Mouse (Mus musculus) stomach, postnatal 0 days (tissue): ENCODE results near the gene Borcs6. TPM values are rescaled to one million over a fixed set of nuclear protein-coding genes. Genes with fewer than 3 reads are reported as not detected.

Source experiments
- ATAC-seq: fragments of 200-750 bp; cut with Nextera tagmentation; 2 replicates; pipeline ENCODE4 v1.8.0; 2017; ENCODE audit not compliant: low FRiP score, low TSS enrichment
- DNase-seq: peaks from one replicate; pipeline ENCODE4 v3.0.0-alpha.2; 2016; ENCODE audit warnings: low spot score
- H3K27ac ChIP-seq: fragments of 300-500 bp; sonication (generic); replicated peaks from 2 replicates; pipeline ENCODE4 v1.5.1; 2014; ENCODE audit warnings: mild to moderate bottlenecking, control low read depth
- H3K27me3 ChIP-seq: fragments of 300-500 bp; sonication (generic); 2 replicates; pipeline ENCODE4 v1.6.1; 2014; ENCODE audit warnings: low read length; ENCODE audit not compliant: control insufficient read depth, insufficient read depth
- H3K36me3 ChIP-seq: fragments of 300-500 bp; sonication (generic); 2 replicates; pipeline ENCODE4 v1.6.1; 2014; ENCODE audit warnings: low read length, mixed read lengths; ENCODE audit not compliant: control insufficient read depth, insufficient read depth
- H3K4me1 ChIP-seq: fragments of 300-500 bp; sonication (generic); replicated peaks from 2 replicates; pipeline ENCODE4 v1.6.1; 2014; ENCODE audit warnings: antibody characterized with exemption; ENCODE audit not compliant: control insufficient read depth, insufficient read depth
- H3K4me2 ChIP-seq: fragments of 300-500 bp; sonication (generic); replicated peaks from 2 replicates; pipeline ENCODE4 v1.6.1; 2014; ENCODE audit warnings: low read depth, mild to moderate bottlenecking, control low read depth, moderate library complexity
- H3K4me3 ChIP-seq: fragments of 300-500 bp; sonication (generic); 2 replicates; pipeline ENCODE4 v1.5.1; 2014; ENCODE audit warnings: low read depth, low read length, control low read depth
- H3K9ac ChIP-seq: fragments of 300-500 bp; sonication (generic); 2 replicates; pipeline ENCODE4 v1.6.1; 2014; ENCODE audit warnings: mild to moderate bottlenecking, low read length, control low read depth, mixed read lengths
- H3K9me3 ChIP-seq: fragments of 300-500 bp; sonication (generic); 2 replicates; pipeline ENCODE4 v1.6.1; 2016; ENCODE audit warnings: low read length; ENCODE audit not compliant: control insufficient read depth
- CTCF ChIP-seq: IDR thresholded peaks from 2 replicates; pipeline ENCODE4 v1.5.1; 2016; ENCODE audit warnings: antibody characterized with exemption, low read depth, mild to moderate bottlenecking, moderate library complexity
- EP300 ChIP-seq: optimal IDR thresholded peaks from 2 replicates; pipeline ENCODE3; 2016; ENCODE audit warnings: antibody characterized with exemption
- WGBS: fragments of 180-500 bp; shearing (Covaris S2); extraction: QIAGEN DNeasy Blood & Tissue Kit; methylation state at CpG from one replicate; pipeline ENCODE4 v1.1.7; 2014; 5-methylcytosine and 5-hydroxymethylcytosine counted together
- polyA plus RNA-seq: library from polyadenylated mRNA; unstranded; fragments of >200 nt; fragmentation: Nextera tagmentation; extraction: Ambion mirVana; gene quantifications from 2 replicates; pipeline ENCODE4 v1.2.1, GENCODE M21; 2015

Gene Borcs6
- polyA plus RNA-seq, 1 experiment from 2014 or later: 14.6 TPM

- Histone ChIP-seq H3K27ac (no peak overlapping the region), H3K4me3 (no peak overlapping the region), H3K36me3 (peaks cover 52% of the 10 kb centered on the region), H3K27me3 (no peaks in the 10 kb centered on the region), H3K9ac (no peak overlapping the region), H3K9me3 (no peaks in the 10 kb centered on the region), H3K4me1 (no peaks in the 10 kb centered on the region), H3K4me2 (no peak overlapping the region)
- TF ChIP-seq CTCF: no peak
- no peak for TF ChIP-seq EP300
- WGBS: 81% methylated on average over 13 of the region's 13 CpGs
- ATAC-seq (peak; percentile 12; the same call in 1 of the 2 replicates), DNase-seq (no peak)
These were observed 49.7 kb downstream of the Borcs6 start for GRCm38 (mm10) chr11:69109032-69109900.

- Histone ChIP-seq H3K4me1 (no peaks in the 10 kb centered on the region), H3K36me3 (peaks cover 40% of the 10 kb centered on the region), H3K9ac (peak overlapping the region; percentile 19; the same call in 1 of the 2 replicates), H3K4me2 (peak overlapping the region; percentile 50), H3K27ac (no peak overlapping the region), H3K27me3 (no peaks in the 10 kb centered on the region), H3K4me3 (peak overlapping the region; percentile 29), H3K9me3 (no peaks in the 10 kb centered on the region)
- 2% methylated on average over 30 of the region's 30 CpGs for WGBS
- peak; percentile 49; the same call in 1 of the 2 replicates for ATAC-seq
- TF ChIP-seq CTCF: no peak
- TF ChIP-seq EP300: peak; percentile 84
- DNase-seq: peak; percentile 92
These were observed 51.0 kb downstream of the Borcs6 start for GRCm38 (mm10) chr11:69110319-69111046.

Other genes starting within 250 kb of the Borcs6 start
- 86.4 and 92.6 TPM in 2 replicates for gene Ndel1, start 187.9 kb upstream of the Borcs6 start, polyA plus RNA-seq
- gene Rnf222, start 171.2 kb upstream of the Borcs6 start, polyA plus RNA-seq: 5.4 and 5.8 TPM in 2 replicates
- gene Rpl26, start 158.1 kb upstream of the Borcs6 start, polyA plus RNA-seq: 856 and 899 TPM in 2 replicates
- gene Odf4, start 132.6 kb upstream of the Borcs6 start, polyA plus RNA-seq: 0.22 TPM in 1 of 2 replicates, not detected in the other
- gene Arhgef15, start 102.2 kb upstream of the Borcs6 start, polyA plus RNA-seq: 2.8 and 3.0 TPM in 2 replicates
- gene Slc25a35, start 91.6 kb upstream of the Borcs6 start, polyA plus RNA-seq: 4.9 and 5.8 TPM in 2 replicates
- gene Rangrf, start 84.5 kb upstream of the Borcs6 start, polyA plus RNA-seq: 34.8 and 35.1 TPM in 2 replicates
- 7.4 and 8.0 TPM in 2 replicates for gene Pfas, start 51.3 kb upstream of the Borcs6 start, polyA plus RNA-seq
- 11.1 and 11.5 TPM in 2 replicates for gene Ctc1, start 43.8 kb upstream of the Borcs6 start, polyA plus RNA-seq
- gene Aurkb, start 14.1 kb upstream of the Borcs6 start, polyA plus RNA-seq: 24.7 and 34.0 TPM in 2 replicates
- 28.4 and 30.8 TPM in 2 replicates for gene Tmem107, start 11.1 kb downstream of the Borcs6 start, polyA plus RNA-seq
- 43.0 and 53.7 TPM in 2 replicates for gene Vamp2, start 28.8 kb downstream of the Borcs6 start, polyA plus RNA-seq
- 7.7 and 13.1 TPM in 2 replicates for gene Per1, start 35.5 kb downstream of the Borcs6 start, polyA plus RNA-seq
- gene Hes7, start 60.7 kb downstream of the Borcs6 start, polyA plus RNA-seq: 0.29 and 0.41 TPM in 2 replicates
- 0.24 and 0.41 TPM in 2 replicates for gene 9130213A22Rik, start 62.9 kb downstream of the Borcs6 start, polyA plus RNA-seq
- gene Aloxe3, start 66.2 kb downstream of the Borcs6 start, polyA plus RNA-seq: 20.2 and 22.5 TPM in 2 replicates
- 80.5 and 91.8 TPM in 2 replicates for gene Alox12b, start 97.3 kb downstream of the Borcs6 start, polyA plus RNA-seq
- 1.2 and 1.3 TPM in 2 replicates for gene Alox8, start 138.1 kb downstream of the Borcs6 start, polyA plus RNA-seq
- gene Gucy2e, start 177.3 kb downstream of the Borcs6 start, polyA plus RNA-seq: 0.04 and 0.05 TPM in 2 replicates